Mouse (Mus musculus) forebrain, embryonic 10.5 days (tissue): ENCODE results near the gene Gpn1. TPM values are rescaled to one million over a fixed set of nuclear protein-coding genes. Genes with fewer than 3 reads are reported as not detected.
"Not testable (repeated sequence)": the region's sequence is repeated elsewhere in the genome, so short reads cannot be mapped to it uniquely, and the experiment has no call there.

Experiments used
- DNase-seq: peaks from one replicate; pipeline ENCODE4 v3.0.0-alpha.2; 2017; ENCODE audit warnings: low spot score; ENCODE audit errors: extremely low spot score
- H3K27ac ChIP-seq: fragments of 300-500 bp; sonication (generic); 2 replicates; pipeline ENCODE4 v1.5.1; 2016; ENCODE audit warnings: mild to moderate bottlenecking
- H3K27me3 ChIP-seq: fragments of 300-500 bp; sonication (generic); 2 replicates; pipeline ENCODE4 v1.6.1; 2016; ENCODE audit warnings: mild to moderate bottlenecking; ENCODE audit not compliant: poor library complexity, severe bottlenecking
- H3K36me3 ChIP-seq: fragments of 300-500 bp; sonication (generic); replicated peaks from 2 replicates; pipeline ENCODE4 v1.6.1; 2016; ENCODE audit warnings: mild to moderate bottlenecking, moderate library complexity
- H3K4me1 ChIP-seq: fragments of 300-500 bp; sonication (generic); 2 replicates; pipeline ENCODE4 v1.6.1; 2016
- H3K4me3 ChIP-seq: fragments of 300-500 bp; sonication (generic); 2 replicates; pipeline ENCODE4 v1.5.1; 2016; ENCODE audit warnings: mild to moderate bottlenecking, moderate library complexity
- H3K9me3 ChIP-seq: fragments of 300-500 bp; sonication (generic); 2 replicates; pipeline ENCODE4 v1.6.1; 2016; ENCODE audit warnings: mild to moderate bottlenecking, moderate library complexity
- WGBS: fragments of 180-500 bp; shearing (Covaris S2); methylation state at CpG from one replicate; pipeline ENCODE4 v1.1.7; 2016; 5-methylcytosine and 5-hydroxymethylcytosine counted together
- polyA plus RNA-seq: library from polyadenylated mRNA; unstranded; fragments of >200 nt; fragmentation: Nextera tagmentation; extraction: Ambion mirVana; gene quantifications from 2 replicates; pipeline ENCODE4 v1.2.1, GENCODE M21; 2016

Gpn1 gene
- polyA plus RNA-seq, 1 experiment from 2014 or later = 111 TPM

- no peaks in the 10 kb centered on the region for H3K27me3 ChIP-seq
- WGBS = 58% methylated on average over 1 of the region's 1 CpGs
- H3K27ac ChIP-seq = no peak overlapping the region
- H3K4me3 ChIP-seq = no peak overlapping the region
- peaks cover 17% of the 10 kb centered on the region for H3K4me1 ChIP-seq
- DNase-seq = no peak
- H3K36me3 ChIP-seq = peaks cover 12% of the 10 kb centered on the region
- no peaks in the 10 kb centered on the region for H3K9me3 ChIP-seq
These were observed 2.5 kb upstream of the Gpn1 start for GRCm38 (mm10) chr5:31492031-31492430.

DNA sequence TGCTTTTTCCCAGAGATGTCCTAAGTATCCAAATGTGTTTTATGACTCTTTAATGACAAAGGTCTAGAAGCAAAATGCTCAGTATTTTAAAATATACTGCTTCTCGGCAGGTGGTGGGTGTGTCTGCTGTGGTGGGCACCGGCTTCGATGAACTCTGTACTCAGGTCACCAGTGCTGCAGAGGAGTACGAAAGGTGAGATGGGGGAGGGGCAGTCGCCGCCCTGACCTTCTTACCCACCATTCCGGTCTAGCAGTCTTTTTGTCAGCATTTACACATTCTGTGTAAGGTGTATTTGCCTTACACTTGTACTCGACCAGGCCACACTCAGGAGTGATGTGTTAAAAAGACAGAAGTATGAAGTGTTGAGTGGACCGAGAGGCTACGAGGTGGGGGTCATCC is 10.3 kb downstream of the Gpn1 start:
- no peaks in the 10 kb centered on the region for H3K9me3 ChIP-seq
- H3K4me1 ChIP-seq = no peaks in the 10 kb centered on the region
- no peaks in the 10 kb centered on the region for H3K27me3 ChIP-seq
- H3K4me3 ChIP-seq = no peak overlapping the region
- no peak for DNase-seq
- WGBS = 93% methylated on average over 10 of the region's 10 CpGs
- H3K36me3 ChIP-seq = peaks cover 99% of the 10 kb centered on the region
- no peak overlapping the region for H3K27ac ChIP-seq

DNA sequence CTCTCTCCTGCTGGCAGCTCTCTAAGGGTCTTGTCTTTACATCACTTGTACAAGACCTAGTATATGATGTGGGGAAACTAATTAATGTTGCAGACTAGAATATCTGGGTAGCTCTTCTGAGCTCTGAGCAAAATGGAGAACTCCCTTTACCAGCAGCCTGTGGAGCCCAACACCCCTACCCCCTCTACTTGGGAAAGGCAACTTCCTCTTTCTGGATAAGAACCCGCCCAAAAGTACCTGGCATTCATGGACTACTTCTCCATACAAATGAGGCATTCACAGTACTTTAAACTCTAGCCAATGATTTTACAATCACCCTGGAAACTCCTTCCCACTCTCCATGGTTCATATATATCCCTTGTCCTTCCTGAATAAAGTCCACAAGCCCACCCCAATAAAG is 17.9 kb downstream of the Gpn1 start:
- 85% methylated on average over 1 of the region's 1 CpGs for WGBS
- DNase-seq = no peak
- Histone ChIP-seq H3K4me1 (no peaks in the 10 kb centered on the region), H3K9me3 (no peaks in the 10 kb centered on the region), H3K27me3 (no peaks in the 10 kb centered on the region), H3K27ac (no peak overlapping the region), H3K4me3 (no peak overlapping the region), H3K36me3 (peaks cover 99% of the 10 kb centered on the region)

DNA sequence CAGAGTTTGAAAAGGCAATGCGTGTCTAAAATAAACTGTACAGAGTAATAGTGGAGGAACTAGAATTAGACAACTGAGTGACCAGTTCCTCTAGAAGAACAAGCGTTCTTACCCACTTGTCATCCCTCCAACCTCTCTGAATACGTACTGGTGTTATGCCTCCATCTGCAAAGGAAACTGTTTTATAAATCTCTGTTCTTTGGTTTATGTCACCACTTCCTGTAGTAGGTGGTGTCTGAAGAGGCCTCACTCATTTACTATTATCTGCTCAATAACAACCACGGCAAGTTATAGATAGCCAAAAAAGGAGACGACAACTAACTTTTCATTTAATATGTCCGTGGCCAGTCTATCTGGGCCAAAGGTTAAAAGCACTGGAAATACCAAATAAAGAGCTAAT is 26.0 kb downstream of the Gpn1 start:
- no peaks in the 10 kb centered on the region for H3K9me3 ChIP-seq
- peaks cover 71% of the 10 kb centered on the region for H3K36me3 ChIP-seq
- no peak overlapping the region for H3K4me3 ChIP-seq
- peaks cover 3% of the 10 kb centered on the region for H3K4me1 ChIP-seq
- DNase-seq = no peak
- H3K27me3 ChIP-seq = no peaks in the 10 kb centered on the region
- no peak overlapping the region for H3K27ac ChIP-seq
- WGBS = 93% methylated on average over 6 of the region's 6 CpGs

DNA sequence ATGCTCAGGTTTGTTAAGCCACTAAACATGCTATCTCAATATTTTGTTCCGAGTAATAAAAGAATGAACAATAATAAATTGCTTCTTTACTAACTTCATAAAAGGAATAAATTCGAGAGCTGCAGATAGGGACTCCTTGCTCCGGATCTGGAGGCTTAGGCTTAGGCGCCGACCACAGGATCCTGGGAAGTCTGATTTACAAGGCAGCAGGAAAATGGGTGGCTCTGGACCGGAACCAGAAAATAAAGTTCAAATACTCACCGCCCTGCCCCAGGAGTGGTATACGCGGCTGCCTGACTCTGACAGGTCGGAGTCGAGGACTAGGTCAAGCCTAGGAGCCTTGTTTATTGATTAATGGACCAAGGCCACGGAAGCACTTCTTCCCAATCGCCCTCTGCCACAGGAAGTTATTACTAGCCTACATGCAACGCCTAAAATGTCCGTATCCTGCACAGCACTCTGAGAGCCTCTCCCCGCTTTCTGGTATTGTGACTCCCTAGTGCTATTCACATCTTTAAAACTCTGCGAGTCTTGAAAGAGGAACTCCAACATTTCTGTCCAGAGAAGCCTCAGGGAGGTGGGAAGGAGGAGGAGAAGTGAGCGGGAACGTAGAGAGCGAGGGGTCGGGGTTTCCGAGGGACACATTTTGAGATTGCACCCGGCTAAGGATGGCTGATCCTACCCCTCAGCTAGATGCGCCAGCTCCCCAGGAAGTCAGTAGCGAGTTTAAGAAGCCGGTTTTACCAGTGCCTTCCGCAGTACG is 32.0 kb downstream of the Gpn1 start, which contains the start of gene Slc4a1ap:
Slc4a1ap (plus strand) TSS at position 642 of the 763 bp plus-strand sequence.
- DNase-seq = peak; percentile 75
- under 1% methylated on average over 28 of the region's 28 CpGs for WGBS
- Histone ChIP-seq H3K4me1 (peaks cover 22% of the 10 kb centered on the region), H3K9me3 (no peaks in the 10 kb centered on the region), H3K4me3 (peak within 1 kb of the TSS; percentile 81), H3K36me3 (peaks cover 44% of the 10 kb centered on the region), H3K27me3 (no peaks in the 10 kb centered on the region), H3K27ac (peak within 1 kb of the TSS; percentile 93)

DNA sequence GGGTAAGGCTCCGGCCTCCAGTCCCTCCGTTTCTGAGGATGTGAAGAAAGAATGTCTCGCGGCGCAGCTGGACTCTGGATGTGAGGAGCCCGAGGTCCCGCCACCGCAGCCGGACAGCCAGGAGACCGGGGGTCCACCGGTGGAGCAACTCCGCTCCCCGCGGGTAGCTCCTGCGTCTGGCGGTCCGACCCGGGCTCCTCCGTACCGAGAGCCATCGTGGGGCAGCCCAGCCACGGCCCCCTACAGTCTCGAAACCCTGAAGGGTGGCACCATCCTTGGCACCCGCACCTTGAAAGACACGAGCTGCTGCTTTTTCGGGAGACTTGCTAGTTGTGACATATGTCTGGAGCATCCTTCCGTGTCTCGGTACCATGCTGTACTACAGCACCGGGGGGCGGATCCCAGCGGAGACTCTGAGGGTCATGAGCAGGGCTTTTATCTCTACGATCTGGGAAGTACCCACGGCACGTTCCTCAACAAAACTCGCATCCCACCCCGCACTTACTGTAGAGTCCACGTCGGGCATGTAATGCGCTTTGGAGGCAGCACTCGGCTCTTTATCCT is 32.7 kb downstream of the Gpn1 start:
- 4% methylated on average over 40 of the region's 40 CpGs for WGBS
- Histone ChIP-seq H3K4me3 (peak overlapping the region; percentile 81), H3K4me1 (peaks cover 22% of the 10 kb centered on the region), H3K36me3 (peaks cover 44% of the 10 kb centered on the region), H3K27me3 (no peaks in the 10 kb centered on the region), H3K27ac (peak overlapping the region; percentile 93), H3K9me3 (no peaks in the 10 kb centered on the region)
- DNase-seq = no peak

DNA sequence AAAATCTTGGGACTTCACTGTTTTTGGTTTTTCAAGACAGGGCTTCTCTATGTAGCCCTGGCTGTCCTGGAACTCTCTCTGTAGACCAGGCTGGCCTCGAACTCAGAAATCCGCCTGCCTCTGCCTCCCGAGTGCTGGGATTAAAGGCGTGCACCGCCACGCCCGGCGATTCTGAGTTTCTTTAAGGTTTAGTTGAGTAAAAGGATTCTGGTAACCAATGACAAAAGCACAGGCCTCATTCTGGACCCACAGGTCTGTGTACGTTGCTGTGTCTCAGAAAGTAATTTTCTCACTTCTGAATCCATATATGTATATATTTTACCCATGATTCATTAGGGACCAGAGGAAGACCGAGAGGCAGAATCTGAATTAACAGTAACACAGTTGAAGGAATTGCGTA is 33.2 kb downstream of the Gpn1 start, which contains the start of gene Supt7l:
Supt7l (minus strand) TSS at position 101 of the 400 bp plus-strand sequence.
- WGBS = 84% methylated on average over 11 of the region's 11 CpGs
- H3K27ac ChIP-seq = peak within 1 kb of the TSS; percentile 93

GRCm38 (mm10) chr5:31528560-31528959 is 34.0 kb downstream of the Gpn1 start:
- Histone ChIP-seq H3K27ac (no peak overlapping the region), H3K36me3 (peaks cover 50% of the 10 kb centered on the region), H3K4me1 (peaks cover 22% of the 10 kb centered on the region), H3K27me3 (no peaks in the 10 kb centered on the region), H3K9me3 (no peaks in the 10 kb centered on the region), H3K4me3 (peak overlapping the region; percentile 81; the same call in 1 of the 2 replicates)
- 71% methylated on average over 2 of the region's 2 CpGs for WGBS
- no peak for DNase-seq

More for the DNA sequence above, 33.2 kb downstream of the Gpn1 start, which contains the start of gene Supt7l:
- DNase-seq, H3K9me3 ChIP-seq, H3K27me3 ChIP-seq: not testable (repeated sequence)
- Histone ChIP-seq H3K36me3 (peaks cover 44% of the 10 kb centered on the region), H3K4me1 (peaks cover 22% of the 10 kb centered on the region), H3K4me3 (peak within 1 kb of the TSS; percentile 81)

DNA sequence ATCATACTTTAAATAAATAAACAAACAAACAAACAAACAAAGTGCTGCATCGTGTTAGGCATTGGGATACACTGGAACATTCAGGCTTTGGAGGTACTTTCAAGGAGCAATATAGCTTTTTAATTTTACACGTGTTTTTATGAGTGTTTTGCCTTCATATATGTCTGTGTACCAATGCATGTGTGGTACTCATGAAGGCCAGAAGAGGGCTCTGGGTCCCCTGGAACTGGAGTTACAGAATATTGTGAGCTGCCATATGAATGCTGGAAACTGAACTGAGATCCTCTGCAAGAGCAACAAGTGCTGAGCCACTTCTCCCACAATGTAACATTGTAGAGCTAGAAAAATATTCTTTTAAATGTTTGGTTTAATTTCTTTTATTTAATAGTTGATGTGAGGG is 40.7 kb downstream of the Gpn1 start:
- WGBS = 90% methylated on average over 2 of the region's 2 CpGs
- no peaks in the 10 kb centered on the region for H3K27me3 ChIP-seq
- DNase-seq = no peak
- H3K36me3 ChIP-seq = peaks cover 94% of the 10 kb centered on the region
- H3K4me3 ChIP-seq = no peak overlapping the region
- H3K27ac ChIP-seq = no peak overlapping the region
- no peaks in the 10 kb centered on the region for H3K4me1 ChIP-seq
- no peaks in the 10 kb centered on the region for H3K9me3 ChIP-seq

DNA sequence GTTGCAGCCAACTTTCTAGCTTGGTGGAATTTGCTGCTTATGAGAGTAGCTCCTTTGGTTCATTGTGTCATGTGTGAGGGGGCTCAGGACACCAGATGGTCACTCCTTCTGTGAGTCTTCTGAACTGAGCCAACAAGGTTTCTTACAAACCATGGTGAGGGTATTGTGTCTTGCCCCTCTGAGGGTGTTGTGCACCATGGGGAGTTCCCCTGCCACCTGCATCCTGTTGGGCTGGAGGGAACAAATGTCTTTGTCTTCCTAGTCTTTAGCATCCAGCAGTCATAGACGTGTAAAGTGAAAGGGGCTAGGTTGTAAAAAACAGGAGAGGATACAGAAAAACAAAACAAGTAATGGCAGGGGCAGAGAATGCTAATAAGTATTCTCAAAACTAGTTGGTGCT is 64.9 kb downstream of the Gpn1 start:
- no peaks in the 10 kb centered on the region for H3K27me3 ChIP-seq
- 62% methylated on average over 1 of the region's 1 CpGs for WGBS
- H3K36me3 ChIP-seq = peaks cover 70% of the 10 kb centered on the region
- H3K4me1 ChIP-seq = peaks cover 3% of the 10 kb centered on the region; the same call in 1 of the 2 replicates
- DNase-seq = no peak
- no peak overlapping the region for H3K4me3 ChIP-seq
- no peak overlapping the region for H3K27ac ChIP-seq
- H3K9me3 ChIP-seq = no peaks in the 10 kb centered on the region

- WGBS = 98% methylated on average over 2 of the region's 2 CpGs
- peaks cover 67% of the 10 kb centered on the region for H3K36me3 ChIP-seq
- peaks cover 3% of the 10 kb centered on the region; the same call in 1 of the 2 replicates for H3K4me1 ChIP-seq
- DNase-seq = no peak
- H3K27me3 ChIP-seq = no peaks in the 10 kb centered on the region
- no peak overlapping the region for H3K4me3 ChIP-seq
- H3K9me3 ChIP-seq = no peaks in the 10 kb centered on the region
- H3K27ac ChIP-seq = no peak overlapping the region
These were observed 65.8 kb downstream of the Gpn1 start for GRCm38 (mm10) chr5:31560352-31560751.

GRCm38 (mm10) chr5:31562036-31562666 is 67.6 kb downstream of the Gpn1 start:
- 89% methylated on average over 7 of the region's 7 CpGs for WGBS
- Histone ChIP-seq H3K27me3 (no peaks in the 10 kb centered on the region), H3K4me3 (no peak overlapping the region), H3K9me3 (no peaks in the 10 kb centered on the region), H3K27ac (no peak overlapping the region), H3K36me3 (peaks cover 49% of the 10 kb centered on the region), H3K4me1 (peaks cover 3% of the 10 kb centered on the region; the same call in 1 of the 2 replicates)
- no peak for DNase-seq
